Mouse (Mus musculus) liver, embryonic 12.5 days (tissue): ENCODE data around the gene Csdc2. TPM values are rescaled to one million over a fixed set of nuclear protein-coding genes. Genes with fewer than 3 reads are reported as not detected.
A peak's percentile ranks its signal among the peaks of the same experiment; 100 is the strongest.

ENCODE experiments used
- ATAC-seq: fragments of 200-750 bp; cut with Nextera tagmentation; 2 replicates; pipeline ENCODE4 v1.8.0; 2017; ENCODE audit warnings: moderate number of reproducible peaks, mild to moderate bottlenecking, moderate library complexity
- H3K27ac ChIP-seq: fragments of 300-500 bp; sonication (generic); 2 replicates; pipeline ENCODE4 v1.5.1; 2016; ENCODE audit warnings: mild to moderate bottlenecking
- H3K27me3 ChIP-seq: fragments of 300-500 bp; sonication (generic); replicated peaks from 2 replicates; pipeline ENCODE4 v1.6.1; 2016; ENCODE audit warnings: mild to moderate bottlenecking, moderate library complexity
- H3K36me3 ChIP-seq: fragments of 300-500 bp; sonication (generic); 2 replicates; pipeline ENCODE4 v1.6.1; 2016; ENCODE audit warnings: mild to moderate bottlenecking, moderate library complexity
- H3K4me1 ChIP-seq: fragments of 300-500 bp; sonication (generic); 2 replicates; pipeline ENCODE4 v1.6.1; 2016
- H3K4me2 ChIP-seq: fragments of 300-500 bp; sonication (generic); 2 replicates; pipeline ENCODE4 v1.6.1; 2016; ENCODE audit warnings: mild to moderate bottlenecking, moderate library complexity
- H3K4me3 ChIP-seq: fragments of 300-500 bp; sonication (generic); 2 replicates; pipeline ENCODE4 v1.5.1; 2016; ENCODE audit warnings: mild to moderate bottlenecking, moderate library complexity
- H3K9ac ChIP-seq: fragments of 300-500 bp; sonication (generic); 2 replicates; pipeline ENCODE4 v1.6.1; 2016; ENCODE audit warnings: mild to moderate bottlenecking, moderate library complexity
- H3K9me3 ChIP-seq: fragments of 300-500 bp; sonication (generic); replicated peaks from 2 replicates; pipeline ENCODE4 v1.6.1; 2016; ENCODE audit warnings: mild to moderate bottlenecking, moderate library complexity
- WGBS: fragments of 180-500 bp; shearing (Covaris S2); methylation state at CpG from one replicate; pipeline ENCODE4 v1.1.7; 2016; ENCODE audit not compliant: insufficient replicate concordance; 5-methylcytosine and 5-hydroxymethylcytosine counted together
- polyA plus RNA-seq: library from polyadenylated mRNA; unstranded; fragments of >200 nt; fragmentation: Nextera tagmentation; extraction: Ambion mirVana; gene quantifications from 2 replicates; pipeline ENCODE4 v1.2.1, GENCODE M21; 2016

Csdc2 gene
- polyA plus RNA-seq, 1 experiment from 2014 or later = 1.8 TPM

DNA sequence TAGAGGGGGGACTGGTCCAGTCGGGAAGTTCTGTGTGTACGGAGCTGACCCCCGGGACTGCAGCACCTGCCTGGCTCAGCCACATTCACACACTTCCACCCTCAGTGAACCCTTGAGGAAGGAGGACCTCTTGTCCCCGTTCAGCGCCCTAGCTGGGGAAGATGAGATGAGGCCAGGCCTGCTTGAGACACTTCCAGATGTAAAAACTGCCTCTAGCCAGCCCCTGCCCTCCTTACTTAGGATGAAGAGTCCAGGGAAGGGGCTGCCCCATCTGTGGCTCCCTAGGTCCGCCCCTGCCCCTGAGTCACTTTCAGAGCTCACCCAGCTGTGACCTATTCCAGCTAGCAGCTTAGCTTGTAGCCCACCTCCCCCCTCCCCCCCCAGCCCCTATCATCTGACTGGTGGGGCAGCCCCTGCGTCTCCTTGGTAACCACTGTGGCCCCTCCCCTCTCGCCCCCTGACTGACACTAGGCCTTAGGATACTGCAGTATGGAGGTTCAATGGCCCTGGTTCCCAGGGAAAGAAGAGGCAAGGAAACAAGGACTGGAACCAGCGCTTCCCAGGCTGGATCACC is 6.7 kb downstream of the Csdc2 start:
- Histone ChIP-seq H3K9me3 (no peaks in the 10 kb centered on the region), H3K4me1 (peaks cover 33% of the 10 kb centered on the region), H3K4me2 (no peak overlapping the region), H3K27ac (no peak overlapping the region), H3K9ac (no peak overlapping the region), H3K27me3 (peaks cover 5% of the 10 kb centered on the region; the same call in 1 of the 2 replicates), H3K4me3 (no peak overlapping the region), H3K36me3 (no peaks in the 10 kb centered on the region)
- ATAC-seq = no peak
- WGBS = 29% methylated on average over 9 of the region's 9 CpGs

DNA sequence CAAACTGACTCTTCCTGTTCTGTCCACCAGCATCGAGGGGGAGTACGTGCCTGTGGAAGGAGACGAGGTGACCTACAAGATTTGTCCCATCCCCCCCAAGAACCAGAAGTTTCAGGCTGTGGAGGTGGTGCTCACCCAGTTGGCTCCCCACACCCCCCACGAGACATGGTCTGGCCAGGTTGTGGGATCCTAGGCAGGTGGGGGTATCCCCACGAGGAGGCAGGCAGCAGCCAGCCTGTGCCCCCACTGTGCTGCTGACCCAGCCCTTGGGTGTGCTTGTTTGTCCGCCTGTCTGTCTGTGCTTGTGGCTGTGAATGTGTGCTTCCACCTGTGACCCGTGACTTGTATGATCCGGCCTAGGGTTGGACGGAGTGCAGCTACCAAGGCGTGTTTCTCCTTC is 12.5 kb downstream of the Csdc2 start:
- no peaks in the 10 kb centered on the region for H3K9me3 ChIP-seq
- ATAC-seq = no peak
- H3K27me3 ChIP-seq = 0 out of 2 replicates have a peak, but pooled peaks cover 5% of the 10 kb centered on the region
- H3K27ac ChIP-seq = no peak overlapping the region
- no peak overlapping the region for H3K9ac ChIP-seq
- H3K36me3 ChIP-seq = peaks cover 28% of the 10 kb centered on the region
- peaks cover 14% of the 10 kb centered on the region for H3K4me1 ChIP-seq
- no peak overlapping the region for H3K4me2 ChIP-seq
- no peak overlapping the region for H3K4me3 ChIP-seq
- 69% methylated on average over 10 of the region's 10 CpGs for WGBS

DNA sequence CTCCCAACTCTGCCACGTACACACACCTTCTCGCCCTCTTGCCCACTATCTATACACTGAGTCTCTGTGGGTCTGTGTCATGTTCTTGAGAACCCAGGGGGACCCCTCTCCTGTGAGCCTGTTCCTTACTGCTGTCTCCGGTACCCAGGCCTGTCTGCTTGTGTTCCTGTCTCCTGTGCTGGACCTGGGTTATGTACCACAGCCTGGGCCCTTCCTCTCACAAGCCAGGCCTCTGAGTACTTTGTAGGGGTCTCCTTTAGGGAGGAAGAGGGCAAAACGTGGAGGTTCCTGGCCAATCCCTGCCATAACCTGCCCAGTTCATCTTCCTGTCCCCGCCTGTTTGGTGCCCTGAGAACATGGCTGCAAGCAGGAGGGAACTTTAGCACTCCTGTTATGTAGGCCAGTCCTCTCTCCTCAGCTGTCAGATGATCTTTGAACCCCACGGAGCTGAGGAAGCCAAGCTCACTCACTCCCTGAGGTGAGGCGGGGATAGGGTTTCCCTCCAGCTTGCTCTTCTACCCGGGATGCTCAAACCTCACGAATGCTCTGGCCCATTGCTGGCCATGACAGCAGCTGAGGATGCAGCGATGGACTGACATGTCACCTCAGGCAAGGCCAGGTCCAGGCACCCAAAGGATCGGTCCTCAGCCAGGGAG is 13.0 kb downstream of the Csdc2 start:
- Histone ChIP-seq H3K27ac (no peak overlapping the region), H3K27me3 (0 out of 2 replicates have a peak, but pooled peaks cover 4% of the 10 kb centered on the region), H3K9ac (no peak overlapping the region), H3K4me3 (no peak overlapping the region), H3K9me3 (no peaks in the 10 kb centered on the region), H3K36me3 (peaks cover 33% of the 10 kb centered on the region), H3K4me2 (no peak overlapping the region), H3K4me1 (peaks cover 14% of the 10 kb centered on the region)
- WGBS = 72% methylated on average over 11 of the region's 11 CpGs
- ATAC-seq = no peak

DNA sequence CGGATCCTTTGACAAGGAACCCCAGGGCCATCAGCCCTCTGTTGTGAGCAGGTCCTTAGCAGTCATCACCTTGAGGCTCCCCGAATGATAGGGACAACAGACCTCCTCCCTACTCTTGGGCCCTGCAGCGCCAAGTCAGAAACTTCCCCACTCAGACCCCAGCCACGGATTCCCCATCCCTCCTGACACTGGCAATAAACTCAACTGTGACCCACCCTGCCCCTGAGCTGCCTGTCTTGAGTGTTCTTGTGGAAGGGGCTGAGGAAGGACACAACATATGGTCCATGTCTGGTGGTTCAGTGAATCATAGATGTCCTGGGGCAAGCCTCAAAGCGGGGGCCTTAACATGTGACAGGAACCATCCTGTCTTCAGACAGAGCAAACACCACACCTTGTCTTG is 14.2 kb downstream of the Csdc2 start:
- no peaks in the 10 kb centered on the region for H3K9me3 ChIP-seq
- no peak overlapping the region for H3K27ac ChIP-seq
- H3K4me2 ChIP-seq = no peak overlapping the region
- no peaks in the 10 kb centered on the region for H3K27me3 ChIP-seq
- peaks cover 14% of the 10 kb centered on the region for H3K4me1 ChIP-seq
- H3K36me3 ChIP-seq = peaks cover 43% of the 10 kb centered on the region
- H3K9ac ChIP-seq = no peak overlapping the region
- no peak for ATAC-seq
- H3K4me3 ChIP-seq = no peak overlapping the region
- 81% methylated on average over 5 of the region's 5 CpGs for WGBS

GRCm38 (mm10) chr15:81951159-81951558 is 14.6 kb downstream of the Csdc2 start:
- no peak for ATAC-seq
- no peaks in the 10 kb centered on the region for H3K27me3 ChIP-seq
- 88% methylated on average over 9 of the region's 9 CpGs for WGBS

DNA sequence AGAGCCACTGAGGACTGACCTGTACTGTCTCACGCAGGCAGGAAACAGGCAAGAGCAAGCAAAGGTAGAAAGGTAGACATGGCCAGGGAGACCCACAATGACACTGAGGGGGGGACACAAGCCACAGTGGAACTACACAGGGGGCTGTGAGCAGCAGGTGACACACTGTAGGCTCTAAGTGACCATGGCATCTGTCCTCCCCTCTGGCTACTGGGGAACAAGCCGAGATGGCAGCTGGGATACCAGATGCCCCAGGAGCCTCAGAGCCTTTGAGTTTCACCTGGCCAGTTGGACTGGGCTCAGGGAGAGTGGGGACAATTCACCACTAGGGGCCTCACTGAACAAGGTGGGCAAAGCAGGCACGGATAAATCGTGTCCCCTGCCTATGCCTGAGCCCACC is 15.8 kb downstream of the Csdc2 start:
- no peak for ATAC-seq
- 83% methylated on average over 4 of the region's 4 CpGs for WGBS
- Histone ChIP-seq H3K4me1 (peaks cover 14% of the 10 kb centered on the region), H3K4me2 (no peak overlapping the region), H3K36me3 (peaks cover 56% of the 10 kb centered on the region), H3K27me3 (no peaks in the 10 kb centered on the region), H3K4me3 (no peak overlapping the region), H3K9me3 (no peaks in the 10 kb centered on the region), H3K27ac (no peak overlapping the region), H3K9ac (no peak overlapping the region)

More at GRCm38 (mm10) chr15:81951159-81951558, 14.6 kb downstream of the Csdc2 start:
- no peak overlapping the region for H3K4me3 ChIP-seq
- no peak overlapping the region for H3K9ac ChIP-seq
- no peak overlapping the region for H3K4me2 ChIP-seq
- peaks cover 14% of the 10 kb centered on the region for H3K4me1 ChIP-seq
- no peaks in the 10 kb centered on the region for H3K9me3 ChIP-seq
- H3K36me3 ChIP-seq = peaks cover 46% of the 10 kb centered on the region
- no peak overlapping the region for H3K27ac ChIP-seq

DNA sequence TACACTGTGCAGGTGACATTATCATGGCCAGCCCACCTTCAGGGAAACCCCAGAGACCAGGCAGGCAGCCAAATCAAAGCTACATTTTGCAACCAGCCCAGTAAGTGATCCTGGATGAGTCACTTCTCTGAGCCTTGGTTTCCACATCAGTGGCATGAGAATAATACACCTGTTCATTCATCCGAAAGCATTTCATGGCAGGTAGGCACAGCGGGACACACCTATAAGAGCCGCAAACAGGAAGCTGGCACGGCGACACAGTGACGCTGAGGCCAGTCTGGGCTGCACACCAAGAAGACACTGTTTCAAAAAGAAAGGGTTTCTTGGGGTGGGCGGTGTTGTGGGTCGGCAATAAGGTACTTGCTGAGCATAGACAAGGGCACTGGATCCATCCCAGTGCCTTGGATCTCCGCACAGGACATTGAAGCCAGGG is 17.6 kb downstream of the Csdc2 start:
- Histone ChIP-seq H3K27ac (no peak overlapping the region), H3K36me3 (peaks cover 57% of the 10 kb centered on the region), H3K27me3 (no peaks in the 10 kb centered on the region), H3K9ac (no peak overlapping the region), H3K9me3 (no peaks in the 10 kb centered on the region), H3K4me3 (no peak overlapping the region), H3K4me1 (peaks cover 13% of the 10 kb centered on the region), H3K4me2 (no peak overlapping the region)
- 84% methylated on average over 9 of the region's 9 CpGs for WGBS
- ATAC-seq = no peak

- Histone ChIP-seq H3K4me1 (peaks cover 14% of the 10 kb centered on the region), H3K4me2 (no peak overlapping the region), H3K27me3 (no peaks in the 10 kb centered on the region), H3K9ac (no peak overlapping the region), H3K36me3 (peaks cover 57% of the 10 kb centered on the region), H3K27ac (no peak overlapping the region), H3K4me3 (no peak overlapping the region), H3K9me3 (no peaks in the 10 kb centered on the region)
- no peak for ATAC-seq
- WGBS = 93% methylated on average over 6 of the region's 6 CpGs
Measured at GRCm38 (mm10) chr15:81954716-81955115, 18.2 kb downstream of the Csdc2 start.

- Histone ChIP-seq H3K36me3 (peaks cover 57% of the 10 kb centered on the region), H3K4me2 (no peak overlapping the region), H3K9me3 (no peaks in the 10 kb centered on the region), H3K27ac (no peak overlapping the region), H3K27me3 (no peaks in the 10 kb centered on the region), H3K9ac (no peak overlapping the region), H3K4me3 (no peak overlapping the region), H3K4me1 (peaks cover 19% of the 10 kb centered on the region)
- 87% methylated on average over 15 of the region's 15 CpGs for WGBS
- ATAC-seq = no peak
Measured at GRCm38 (mm10) chr15:81955414-81955813, 18.9 kb downstream of the Csdc2 start.

- H3K27me3 ChIP-seq = no peaks in the 10 kb centered on the region
Measured at GRCm38 (mm10) chr15:81956457-81956856, 19.9 kb downstream of the Csdc2 start.

GRCm38 (mm10) chr15:81957598-81957997 is 21.0 kb downstream of the Csdc2 start:
- WGBS = 81% methylated on average over 11 of the region's 11 CpGs
- H3K27me3 ChIP-seq = no peaks in the 10 kb centered on the region
- H3K9me3 ChIP-seq = no peaks in the 10 kb centered on the region
- H3K4me3 ChIP-seq = no peak overlapping the region
- peaks cover 26% of the 10 kb centered on the region for H3K4me1 ChIP-seq
- no peak overlapping the region for H3K9ac ChIP-seq
- H3K27ac ChIP-seq = no peak overlapping the region
- peaks cover 40% of the 10 kb centered on the region for H3K36me3 ChIP-seq
- H3K4me2 ChIP-seq = no peak overlapping the region
- no peak for ATAC-seq

More at GRCm38 (mm10) chr15:81956457-81956856, 19.9 kb downstream of the Csdc2 start:
- ATAC-seq = no peak
- Histone ChIP-seq H3K27ac (no peak overlapping the region), H3K4me1 (peaks cover 24% of the 10 kb centered on the region), H3K9ac (no peak overlapping the region), H3K4me2 (no peak overlapping the region), H3K4me3 (no peak overlapping the region), H3K9me3 (no peaks in the 10 kb centered on the region), H3K36me3 (peaks cover 52% of the 10 kb centered on the region)
- WGBS = 57% methylated on average over 8 of the region's 8 CpGs

- H3K4me2 ChIP-seq = peak overlapping the region; percentile 100
- H3K27ac ChIP-seq = peak overlapping the region; percentile 66; the same call in 1 of the 2 replicates
- peaks cover 30% of the 10 kb centered on the region for H3K36me3 ChIP-seq
- H3K4me1 ChIP-seq = peaks cover 26% of the 10 kb centered on the region
- H3K9me3 ChIP-seq = no peaks in the 10 kb centered on the region
- H3K9ac ChIP-seq = peak overlapping the region; percentile 42
- no peak overlapping the region for H3K4me3 ChIP-seq
- no peak for ATAC-seq
- H3K27me3 ChIP-seq = no peaks in the 10 kb centered on the region
- WGBS = 55% methylated on average over 3 of the region's 3 CpGs
Measured at GRCm38 (mm10) chr15:81958906-81959305, 22.3 kb downstream of the Csdc2 start.
